Mouse (Mus musculus) urinary bladder, postnatal 0 days (tissue): ENCODE results near the gene Stard8. TPM values are rescaled to one million over a fixed set of nuclear protein-coding genes. Genes with fewer than 3 reads are reported as not detected.

Experiments
- polyA plus RNA-seq: library from polyadenylated mRNA; unstranded; fragments of >200 nt; fragmentation: Nextera tagmentation; extraction: Ambion mirVana; gene quantifications from 2 replicates; pipeline ENCODE4 v1.2.1, GENCODE M21; 2015

Stard8 gene
- polyA plus RNA-seq: 4.5 and 5.1 TPM in 2 replicates

DNA sequence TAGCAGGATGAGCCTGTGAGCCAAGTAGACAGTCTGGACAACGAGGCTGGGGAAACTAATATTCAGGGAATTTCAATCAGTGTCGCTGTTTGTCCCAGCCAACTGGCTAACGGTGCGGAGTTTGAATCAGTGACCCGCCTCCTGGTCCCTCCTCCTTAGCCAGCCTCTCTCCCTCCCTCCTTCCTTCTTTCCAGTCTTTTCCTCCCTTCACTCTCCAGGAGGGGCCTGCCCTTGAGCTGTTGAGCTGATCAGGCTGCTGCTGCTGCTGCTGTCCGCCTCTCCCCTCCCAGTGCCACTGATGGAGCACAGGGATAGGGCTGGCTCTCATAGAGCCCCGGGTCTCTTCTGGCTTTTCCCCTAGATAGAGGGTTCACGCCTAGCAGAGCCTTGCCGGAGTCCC lies at the start of gene Stard8:
Stard8 (plus strand) TSS at position 203 of the 400 bp plus-strand sequence.

Other genes with a start within 250 kb of the Stard8 start
- 10.8 and 11.4 TPM in 2 replicates for gene Ophn1, start 112.2 kb upstream of the Stard8 start, polyA plus RNA-seq
- 24.3 and 26.0 TPM in 2 replicates for gene Yipf6, start 66.9 kb upstream of the Stard8 start, polyA plus RNA-seq
- 18.5 and 18.6 TPM in 2 replicates for gene Efnb1, start 132.9 kb downstream of the Stard8 start, polyA plus RNA-seq